17 mouse cellular contexts compared by ENCODE assay signal in the genomic region with DNA sequence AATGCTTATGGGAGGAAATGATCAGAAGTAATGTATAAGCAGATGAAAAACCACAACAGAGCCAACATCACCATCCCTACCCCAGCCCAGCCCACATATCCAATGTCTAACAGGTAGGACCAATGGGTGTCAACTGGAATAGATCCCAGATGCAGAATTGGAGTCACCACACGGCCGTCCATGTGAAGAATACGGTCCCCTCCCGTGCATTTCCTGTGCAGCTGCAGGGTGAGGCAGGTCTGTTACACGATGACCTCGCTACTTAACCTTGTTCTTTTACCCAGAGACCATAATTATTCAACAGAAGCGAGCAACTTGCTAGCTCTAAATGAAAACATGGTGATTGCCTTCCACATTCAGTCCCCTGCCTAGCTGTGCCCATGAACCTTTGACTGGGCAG. TPM values are rescaled to one million over a fixed set of nuclear protein-coding genes. Genes with fewer than 3 reads are reported as not detected.
DNase-seq lines count a peak whose midpoint lies in the region; ATAC-seq and TF ChIP-seq lines count a peak whose summit lies in the region.
"Had no signal": no experiment of that assay in that cellular context is flagged by ENCODE, and none has a peak within 500 bp of the region (broad histone marks: within the 10 kb centered on the region; RNA-seq: fewer than 3 reads in every experiment).

No protein-coding gene starts in this region.

- 72% methylated on average over 7 of the region's 7 CpGs for whole genome bisulfite sequencing in hindbrain, postnatal 0 days

- no peak overlapping the region for H3K4me2 ChIP-seq in hindbrain, postnatal 0 days (ENCODE audit: low read depth, low read length)
- H3K4me2 ChIP-seq: embryonic facial prominence, embryonic 15.5 days; forebrain, embryonic 13.5 days; hindbrain, embryonic 14.5 days; lung, embryonic 14.5 days; neural tube, embryonic 15.5 days; stomach, embryonic 15.5 days had no signal

- intact Hi-C loops in gastrocnemius, adult 2 months (cut with DNase I) = no loop called here
- intact Hi-C loops in gastrocnemius, postnatal 36 days (cut with DNase I) = loop anchor here (5.0 kb wide), 1 partner anchor 468 kb away; no protein-coding TSS in a partner anchor

- H3K36me3 ChIP-seq in testis, adult 2 months (ENCODE audit: control insufficient read depth, insufficient read depth, low read length) = no peaks in the 10 kb centered on the region
- H3K36me3 ChIP-seq in hindbrain, postnatal 0 days (ENCODE audit: insufficient read depth, low read length) = no peaks in the 10 kb centered on the region
- H3K36me3 ChIP-seq: embryonic facial prominence, embryonic 15.5 days; neural tube, embryonic 15.5 days; stomach, embryonic 15.5 days had no signal

- no peak for DNase-seq in gastrocnemius, adult 2 months
- no peak for DNase-seq in gastrocnemius, postnatal 36 days
- DNase-seq in testis, postnatal 10 days (ENCODE audit: low spot score) = no peak
- peak; percentile 33 for DNase-seq in thymus, postnatal 4 days
- DNase-seq in hindbrain, postnatal 0 days (ENCODE audit: low spot score) = no peak
- DNase-seq in frontal cortex, postnatal 25 days (ENCODE audit: low spot score in 2 of 2) = no peak
- DNase-seq: cerebellum, postnatal 25 days; gastrocnemius, postnatal 10 days; lung, embryonic 14.5 days had no signal

- ATAC-seq in hematopoietic stem cell, adult 5-6 weeks (replicated peaks in 1 of 2; ENCODE audit: insufficient read depth in 1 of 2, low FRiP score in 2 of 2, low TSS enrichment in 1 of 2, low read depth in 1 of 2, poor library complexity in 2 of 2, severe bottlenecking in 2 of 2) = 0 out of 4 replicates have a peak, but pooled peaks have one; percentile 34 to 42
- no peak for ATAC-seq in hindbrain, postnatal 0 days
- ATAC-seq: forebrain, embryonic 13.5 days; Patski had no signal

- no peak overlapping the region for H3K4me3 ChIP-seq in gastrocnemius, adult 2 months
- no peak overlapping the region for H3K4me3 ChIP-seq in testis, adult 2 months (ENCODE audit: control insufficient read depth, low read depth, low read length)
- no peak overlapping the region for H3K4me3 ChIP-seq in hindbrain, postnatal 0 days (ENCODE audit: low read length)
- H3K4me3 ChIP-seq: embryonic facial prominence, embryonic 15.5 days; forebrain, embryonic 13.5 days; neural tube, embryonic 15.5 days; stomach, embryonic 15.5 days had no signal

- no peaks in the 10 kb centered on the region for H3K27me3 ChIP-seq in testis, adult 2 months (ENCODE audit: control insufficient read depth, insufficient read depth, low read length)
- no peaks in the 10 kb centered on the region for H3K27me3 ChIP-seq in hindbrain, postnatal 0 days (ENCODE audit: insufficient read depth, low read length)
- H3K27me3 ChIP-seq: forebrain, embryonic 13.5 days; neural tube, embryonic 15.5 days; Patski; stomach, embryonic 15.5 days had no signal

- no peaks in the 10 kb centered on the region for H3K9me3 ChIP-seq in hindbrain, postnatal 0 days (ENCODE audit: low read length)
- H3K9me3 ChIP-seq: neural tube, embryonic 15.5 days; stomach, embryonic 15.5 days had no signal

- H3K9ac ChIP-seq in hindbrain, postnatal 0 days (replicated peaks; ENCODE audit: low read length) = no peak overlapping the region
- H3K9ac ChIP-seq: embryonic facial prominence, embryonic 15.5 days; forebrain, embryonic 13.5 days; hindbrain, embryonic 14.5 days; lung, embryonic 14.5 days; neural tube, embryonic 15.5 days; stomach, embryonic 15.5 days had no signal

- no peak for TF ChIP-seq CTCF in gastrocnemius, adult 2 months (IDR thresholded peaks at IDR 0.05)
- TF ChIP-seq CTCF in testis, adult 2 months (IDR thresholded peaks at IDR 0.05; ENCODE audit: control insufficient read depth, insufficient read depth, insufficient replicate concordance, low read depth, low read length) = no peak
- no peak for TF ChIP-seq CTCF in hindbrain, postnatal 0 days (IDR thresholded peaks at IDR 0.05; ENCODE audit: low read depth)

- no peak for TF ChIP-seq POLR2A in testis, adult 2 months (IDR thresholded peaks at IDR 0.05; ENCODE audit: control insufficient read depth, low read depth, low read length)

- H3K27ac ChIP-seq in gastrocnemius, adult 2 months = peak overlapping the region; percentile 70
- peak overlapping the region; percentile 46 for H3K27ac ChIP-seq in testis, adult 2 months (ENCODE audit: control insufficient read depth, insufficient read depth, low read depth, low read length)
- no peak overlapping the region for H3K27ac ChIP-seq in hindbrain, postnatal 0 days
- H3K27ac ChIP-seq: embryonic facial prominence, embryonic 15.5 days; forebrain, embryonic 13.5 days; hindbrain, embryonic 14.5 days; neural tube, embryonic 15.5 days; stomach, embryonic 15.5 days had no signal

- H3K4me1 ChIP-seq in testis, adult 2 months (ENCODE audit: control insufficient read depth, insufficient read depth, low read length) = no peaks in the 10 kb centered on the region
- no peaks in the 10 kb centered on the region for H3K4me1 ChIP-seq in hindbrain, postnatal 0 days (ENCODE audit: insufficient read depth, low read length)
- H3K4me1 ChIP-seq: embryonic facial prominence, embryonic 15.5 days; forebrain, embryonic 13.5 days; neural tube, embryonic 15.5 days; stomach, embryonic 15.5 days had no signal

RNA-seq across cellular contexts. Expression of a gene that starts 23.4 kb away (rescaled TPM):
- total RNA-seq in gastrocnemius, adult 2 months (2021) = 10 to 100 TPM; 25.7 to 40.5 TPM
- 10 to 100 TPM; 25.6 to 31.0 TPM for total RNA-seq in gastrocnemius, postnatal 36 days (2021)
- polyA plus RNA-seq in testis, adult 2 months (2012; rRNA removed) = 9.8 and 9.9 TPM in 2 replicates
- 68.2 and 74.3 TPM in 2 replicates for total RNA-seq in hematopoietic stem cell, adult 5-6 weeks (2017)
- total RNA-seq in hindbrain, postnatal 0 days (2014; rRNA removed) = 54.7 and 59.2 TPM in 2 replicates
- polyA plus RNA-seq in hindbrain, postnatal 0 days (2015; fragmentation: Nextera tagmentation; extraction: Ambion mirVana) = 8.4 and 8.6 TPM in 2 replicates
